ENCODE assay signal across 25 mouse cellular contexts in the genomic region with DNA sequence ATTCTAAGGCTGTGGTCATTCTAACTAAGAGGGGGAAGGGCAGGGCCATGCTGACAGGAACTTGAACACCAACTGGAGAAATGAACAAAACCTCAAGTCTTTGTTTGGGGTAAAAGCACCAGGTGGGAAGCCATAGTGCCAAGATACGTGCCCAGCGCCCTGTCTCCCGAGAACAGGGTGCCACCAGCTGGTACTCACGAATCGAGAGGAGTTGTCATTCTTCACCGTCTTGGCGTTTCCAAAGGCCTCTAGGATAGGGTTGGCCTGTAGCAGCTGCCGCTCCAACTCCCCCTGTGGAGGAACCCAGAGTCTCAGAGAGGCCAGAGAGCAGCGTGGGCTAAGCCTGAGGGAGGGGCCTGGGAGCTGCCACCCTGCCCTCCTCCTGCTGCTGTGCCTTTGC. TPM values are rescaled to one million over a fixed set of nuclear protein-coding genes. Genes with fewer than 3 reads are reported as not detected.
"Had no signal": no experiment of that assay in that cellular context is flagged by ENCODE, and none has a peak within 500 bp of the region (broad histone marks: within the 10 kb centered on the region; RNA-seq: fewer than 3 reads in every experiment).

No protein-coding gene starts in this region.

- H3K4me1 ChIP-seq: midbrain, embryonic 12.5 days; neural tube, embryonic 12.5 days had no signal

- ATAC-seq: intestine, embryonic 16.5 days; liver, postnatal 0 days; lung, postnatal 0 days had no signal

- DNase-seq: kidney, adult 18-20 months; kidney, adult 9 months; kidney, postnatal 25 days; liver, postnatal 0 days; lung, embryonic 14.5 days; right cerebral cortex, adult 18-20 months; right cerebral cortex, postnatal 14 days; right cerebral cortex, postnatal 4 days; spleen, adult 18-20 months; thymus, adult 2 months; thymus, postnatal 14 days; thymus, postnatal 4 days had no signal

- H3K9ac ChIP-seq: limb, embryonic 12.5 days; limb, embryonic 15.5 days; liver, embryonic 14.5 days; liver, postnatal 0 days; lung, embryonic 14.5 days; midbrain, embryonic 12.5 days; neural tube, embryonic 12.5 days; neural tube, embryonic 15.5 days had no signal

- H3K4me3 ChIP-seq: limb, embryonic 12.5 days; limb, embryonic 15.5 days; midbrain, embryonic 12.5 days; neural tube, embryonic 12.5 days; neural tube, embryonic 15.5 days had no signal

- H3K27me3 ChIP-seq: limb, embryonic 12.5 days; limb, embryonic 15.5 days; midbrain, embryonic 12.5 days; neural tube, embryonic 12.5 days; neural tube, embryonic 15.5 days had no signal

- H3K4me2 ChIP-seq: limb, embryonic 12.5 days; limb, embryonic 15.5 days; liver, embryonic 11.5 days; lung, embryonic 14.5 days; midbrain, embryonic 12.5 days; neural tube, embryonic 12.5 days; neural tube, embryonic 15.5 days had no signal

- H3K27ac ChIP-seq: kidney, postnatal 0 days; limb, embryonic 12.5 days; limb, embryonic 15.5 days; liver, embryonic 14.5 days; macrophage; midbrain, embryonic 12.5 days; neural tube, embryonic 12.5 days; neural tube, embryonic 15.5 days had no signal

- H3K9me3 ChIP-seq: limb, embryonic 12.5 days; limb, embryonic 15.5 days; midbrain, embryonic 12.5 days; neural tube, embryonic 12.5 days; neural tube, embryonic 15.5 days had no signal

RNA-seq across cellular contexts. Expression of gene Apol8, which starts 35.3 kb away (rescaled TPM):
- total RNA-seq: midbrain, postnatal 0 days had no signal
- polyA plus RNA-seq: kidney, postnatal 0 days; large intestine, adult 2 months; lung, embryonic 14.5 days; macrophage had no signal
